Mouse (Mus musculus) embryonic facial prominence, embryonic 12.5 days (tissue): Measurements from ENCODE around the gene Inhbc. TPM values are rescaled to one million over a fixed set of nuclear protein-coding genes. Genes with fewer than 3 reads are reported as not detected.
A peak's percentile ranks its signal among the peaks of the same experiment; 100 is the strongest.

ENCODE experiments used
- ATAC-seq: fragments of 200-750 bp; cut with Nextera tagmentation; 2 replicates; pipeline ENCODE4 v1.8.0; 2017; ENCODE audit not compliant: insufficient number of reproducible peaks, insufficient read depth, low FRiP score, low TSS enrichment
- H3K27ac ChIP-seq: fragments of 300-500 bp; sonication (generic); 2 replicates; pipeline ENCODE4 v1.5.1; 2016; ENCODE audit warnings: mild to moderate bottlenecking
- H3K27me3 ChIP-seq: fragments of 300-500 bp; sonication (generic); 2 replicates; pipeline ENCODE4 v1.6.1; 2016; ENCODE audit warnings: mild to moderate bottlenecking, moderate library complexity
- H3K36me3 ChIP-seq: fragments of 300-500 bp; sonication (generic); 2 replicates; pipeline ENCODE4 v1.6.1; 2016; ENCODE audit warnings: mild to moderate bottlenecking
- H3K4me1 ChIP-seq: fragments of 300-500 bp; sonication (generic); 2 replicates; pipeline ENCODE4 v1.6.1; 2016
- H3K4me2 ChIP-seq: fragments of 300-500 bp; sonication (generic); replicated peaks from 2 replicates; pipeline ENCODE4 v1.6.1; 2016; ENCODE audit warnings: mild to moderate bottlenecking, moderate library complexity
- H3K4me3 ChIP-seq: fragments of 300-500 bp; sonication (generic); 2 replicates; pipeline ENCODE4 v1.5.1; 2016; ENCODE audit warnings: mild to moderate bottlenecking
- H3K9ac ChIP-seq: fragments of 300-500 bp; sonication (generic); 2 replicates; pipeline ENCODE4 v1.6.1; 2016; ENCODE audit warnings: mild to moderate bottlenecking, moderate library complexity
- H3K9me3 ChIP-seq: fragments of 300-500 bp; sonication (generic); 2 replicates; pipeline ENCODE4 v1.6.1; 2016; ENCODE audit warnings: mild to moderate bottlenecking, moderate library complexity
- WGBS: fragments of 180-500 bp; shearing (Covaris S2); methylation state at CpG from one replicate; pipeline ENCODE4 v1.1.7; 2016; 5-methylcytosine and 5-hydroxymethylcytosine counted together
- polyA plus RNA-seq: library from polyadenylated mRNA; unstranded; fragments of >200 nt; fragmentation: Nextera tagmentation; extraction: Ambion mirVana; gene quantifications from 2 replicates; pipeline ENCODE4 v1.2.1, GENCODE M21; 2016

The Inhbc gene
- polyA plus RNA-seq, 1 experiment from 2014 or later = 0.09 TPM

DNA sequence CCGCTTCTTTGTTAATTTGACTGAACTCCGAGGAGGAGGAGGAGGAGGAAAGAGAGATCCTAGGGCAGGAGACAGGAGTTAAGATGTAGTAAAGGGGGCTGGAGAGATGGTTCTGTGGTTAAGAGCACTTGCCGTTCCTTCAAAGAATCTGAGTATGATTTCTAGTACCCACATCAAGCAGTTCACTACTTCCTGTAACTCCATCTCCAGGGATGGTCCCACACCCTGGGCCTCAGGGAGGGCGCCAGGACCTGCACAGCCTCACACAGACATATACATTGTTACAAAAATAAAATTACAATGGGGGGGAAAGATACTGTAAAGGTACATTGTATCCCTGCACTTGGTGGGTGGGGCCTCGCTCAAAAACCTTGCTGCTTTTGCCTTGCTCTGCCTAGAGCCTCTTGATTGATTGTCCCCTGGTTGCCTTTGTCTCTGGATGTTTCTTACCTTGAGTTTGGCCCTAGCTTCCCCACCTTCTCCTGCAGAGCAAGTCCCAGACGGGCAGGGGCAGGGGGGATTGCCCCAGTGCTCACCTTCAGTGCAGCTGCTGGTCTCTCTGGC is 32.6 kb downstream of the Inhbc start:
- Histone ChIP-seq H3K9ac (no peak overlapping the region), H3K36me3 (peaks cover 43% of the 10 kb centered on the region)
- WGBS = 81% methylated on average over 6 of the region's 6 CpGs

GRCm38 (mm10) chr10:127336952-127337351 is 33.3 kb downstream of the Inhbc start:
- Histone ChIP-seq H3K9ac (no peak overlapping the region), H3K4me3 (no peak overlapping the region), H3K36me3 (peaks cover 49% of the 10 kb centered on the region), H3K4me2 (no peak overlapping the region), H3K27ac (no peak overlapping the region), H3K4me1 (peaks cover 6% of the 10 kb centered on the region), H3K9me3 (no peaks in the 10 kb centered on the region), H3K27me3 (no peaks in the 10 kb centered on the region; the same call in 1 of the 2 replicates)
- ATAC-seq = no peak
- 61% methylated on average over 5 of the region's 5 CpGs for WGBS

More for the DNA sequence above, 32.6 kb downstream of the Inhbc start:
- H3K9me3 ChIP-seq = no peaks in the 10 kb centered on the region
- no peak overlapping the region for H3K4me2 ChIP-seq
- no peak overlapping the region for H3K27ac ChIP-seq
- H3K27me3 ChIP-seq = no peaks in the 10 kb centered on the region; the same call in 1 of the 2 replicates
- no peak for ATAC-seq
- no peak overlapping the region for H3K4me3 ChIP-seq
- H3K4me1 ChIP-seq = peaks cover 12% of the 10 kb centered on the region

GRCm38 (mm10) chr10:127335271-127335670 is 35.0 kb downstream of the Inhbc start:
- H3K9me3 ChIP-seq = no peaks in the 10 kb centered on the region
- H3K4me3 ChIP-seq = no peak overlapping the region
- H3K9ac ChIP-seq = no peak overlapping the region
- H3K4me2 ChIP-seq = no peak overlapping the region
- H3K27me3 ChIP-seq = peaks cover 2% of the 10 kb centered on the region; the same call in 1 of the 2 replicates
- H3K27ac ChIP-seq = no peak overlapping the region
- ATAC-seq = no peak
- WGBS = 68% methylated on average over 1 of the region's 1 CpGs
- H3K4me1 ChIP-seq = no peaks in the 10 kb centered on the region
- H3K36me3 ChIP-seq = peaks cover 54% of the 10 kb centered on the region

- Histone ChIP-seq H3K27me3 (peaks cover 18% of the 10 kb centered on the region), H3K4me3 (no peak overlapping the region), H3K27ac (no peak overlapping the region), H3K9ac (no peak overlapping the region), H3K36me3 (peaks cover 54% of the 10 kb centered on the region), H3K9me3 (no peaks in the 10 kb centered on the region), H3K4me1 (no peaks in the 10 kb centered on the region), H3K4me2 (no peak overlapping the region)
- ATAC-seq = no peak
- WGBS = 64% methylated on average over 5 of the region's 5 CpGs
Observed at GRCm38 (mm10) chr10:127333152-127333551, 37.1 kb downstream of the Inhbc start.

DNA sequence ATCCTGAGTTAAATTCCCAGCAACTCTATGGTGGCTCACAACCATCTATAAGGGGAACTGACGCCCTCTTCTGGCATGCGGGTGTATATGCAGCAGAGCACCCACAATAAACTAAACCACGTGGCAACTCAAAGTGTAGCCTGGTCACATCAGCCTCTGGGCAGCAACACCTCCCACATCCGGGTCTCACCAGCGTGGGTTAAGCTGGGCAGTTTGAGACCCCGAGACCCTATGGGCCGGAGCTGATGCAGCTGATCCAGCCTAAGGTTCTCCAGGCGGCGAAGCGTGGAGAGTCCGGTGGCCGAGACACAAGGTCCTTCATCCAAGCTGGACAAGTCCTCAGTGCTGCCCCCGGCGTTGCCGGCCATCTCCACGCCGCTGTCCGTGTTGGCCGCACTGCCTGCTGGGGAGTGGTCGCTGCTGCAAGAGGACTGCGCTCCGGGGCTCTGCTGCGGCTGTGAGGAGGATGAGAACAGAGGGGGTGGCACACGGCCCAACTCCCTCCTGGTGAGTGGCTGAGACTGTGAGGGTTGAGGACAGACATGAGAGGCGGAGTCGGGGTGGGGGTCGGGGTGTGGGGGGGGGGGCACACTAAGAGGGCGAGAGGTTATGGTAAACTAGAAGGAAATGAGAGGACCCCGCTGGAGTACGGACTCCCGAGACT is 37.9 kb downstream of the Inhbc start:
- no peak for ATAC-seq
- Histone ChIP-seq H3K4me2 (no peak overlapping the region), H3K4me3 (peak overlapping the region; percentile 3; the same call in 1 of the 2 replicates), H3K27ac (no peak overlapping the region), H3K4me1 (no peaks in the 10 kb centered on the region), H3K9me3 (no peaks in the 10 kb centered on the region), H3K27me3 (peaks cover 26% of the 10 kb centered on the region), H3K9ac (no peak overlapping the region), H3K36me3 (peaks cover 48% of the 10 kb centered on the region)
- WGBS = 31% methylated on average over 31 of the region's 31 CpGs

DNA sequence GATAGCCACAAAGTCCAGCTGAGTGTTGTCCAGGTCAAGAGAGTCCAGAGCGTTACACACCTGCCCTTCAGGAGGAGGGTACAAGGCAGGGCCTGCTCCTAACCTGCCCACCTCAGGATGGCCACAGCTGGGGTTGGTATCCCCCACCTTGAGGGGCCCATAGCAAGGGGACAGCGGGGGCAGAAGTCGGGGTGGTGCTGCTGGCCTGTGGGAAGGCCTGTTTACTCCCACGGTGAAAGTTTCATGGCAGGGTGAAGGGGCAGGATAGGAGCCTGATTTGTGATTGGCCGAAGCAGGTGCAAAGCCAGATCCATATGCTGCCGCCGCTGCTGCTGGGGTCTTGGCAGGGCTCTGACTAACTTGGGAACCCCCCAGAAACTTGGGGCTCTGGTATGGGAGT is 40.0 kb downstream of the Inhbc start:
- no peaks in the 10 kb centered on the region for H3K9me3 ChIP-seq
- H3K4me1 ChIP-seq = peaks cover 17% of the 10 kb centered on the region
- peaks cover 31% of the 10 kb centered on the region for H3K36me3 ChIP-seq
- 73% methylated on average over 7 of the region's 7 CpGs for WGBS
- no peak overlapping the region for H3K27ac ChIP-seq
- no peak for ATAC-seq
- no peak overlapping the region for H3K4me2 ChIP-seq
- H3K4me3 ChIP-seq = no peak overlapping the region
- H3K9ac ChIP-seq = no peak overlapping the region
- peaks cover 47% of the 10 kb centered on the region for H3K27me3 ChIP-seq

GRCm38 (mm10) chr10:127327461-127328145 is 42.6 kb downstream of the Inhbc start:
- H3K36me3 ChIP-seq = peaks cover 11% of the 10 kb centered on the region; the same call in 1 of the 2 replicates
- H3K4me1 ChIP-seq = peaks cover 17% of the 10 kb centered on the region
- WGBS = 50% methylated on average over 18 of the region's 18 CpGs
- H3K27me3 ChIP-seq = peaks cover 63% of the 10 kb centered on the region
- H3K27ac ChIP-seq = no peak overlapping the region
- no peak overlapping the region for H3K9ac ChIP-seq
- no peak for ATAC-seq
- H3K4me2 ChIP-seq = 0 out of 2 replicates have a peak overlapping the region, but pooled peaks have one; percentile 2
- H3K4me3 ChIP-seq = no peak overlapping the region
- no peaks in the 10 kb centered on the region for H3K9me3 ChIP-seq

GRCm38 (mm10) chr10:127326828-127327227 is 43.4 kb downstream of the Inhbc start:
- WGBS = 5% methylated on average over 29 of the region's 29 CpGs
- peak overlapping the region; percentile 86 for H3K4me2 ChIP-seq
- H3K4me3 ChIP-seq = peak overlapping the region; percentile 41
- peaks cover 3% of the 10 kb centered on the region; the same call in 1 of the 2 replicates for H3K36me3 ChIP-seq
- no peaks in the 10 kb centered on the region for H3K9me3 ChIP-seq
- peaks cover 70% of the 10 kb centered on the region for H3K27me3 ChIP-seq
- H3K4me1 ChIP-seq = peaks cover 17% of the 10 kb centered on the region
- peak overlapping the region; percentile 44 for H3K9ac ChIP-seq
- no peak overlapping the region for H3K27ac ChIP-seq
- no peak for ATAC-seq

DNA sequence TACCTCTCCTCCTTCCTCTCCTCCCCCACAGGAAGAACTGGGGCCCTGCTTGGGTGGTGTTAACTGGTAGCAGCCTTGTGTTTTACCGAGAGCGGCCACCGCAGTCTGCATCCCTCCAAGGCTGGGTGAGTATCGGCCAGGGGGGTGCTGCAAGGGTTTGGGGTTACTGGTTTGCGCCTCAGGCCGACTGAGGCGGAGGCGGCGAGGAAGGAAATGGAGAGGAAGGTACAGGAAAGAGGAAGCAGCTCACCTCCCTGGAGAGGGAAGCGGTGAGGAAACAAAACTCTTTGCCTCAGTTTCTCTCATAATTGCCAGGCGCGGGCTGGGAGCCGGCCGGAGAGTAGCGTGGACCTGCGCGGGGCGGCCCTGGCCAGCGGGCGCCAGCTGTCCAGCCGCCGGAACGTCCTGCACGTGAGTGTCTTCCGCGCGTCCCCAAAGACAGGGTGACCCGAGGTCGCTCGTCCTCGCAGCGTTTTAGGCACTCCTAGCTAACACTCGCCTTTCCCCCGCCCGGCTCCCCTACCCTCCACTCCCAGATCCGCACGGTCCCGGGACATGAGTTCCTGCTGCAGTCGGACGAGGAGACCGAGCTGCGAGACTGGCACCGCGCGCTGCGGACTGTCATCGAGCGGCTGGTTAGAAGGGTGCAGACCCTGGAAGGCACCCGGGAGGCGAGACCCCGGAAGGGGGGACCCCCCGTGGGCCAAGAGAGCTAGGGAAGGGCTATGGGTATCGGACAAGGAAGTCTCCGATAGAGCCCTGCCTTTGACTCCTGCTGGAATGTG is 44.0 kb downstream of the Inhbc start:
- H3K9me3 ChIP-seq = no peaks in the 10 kb centered on the region
- H3K9ac ChIP-seq = peak overlapping the region; percentile 44
- peaks cover 17% of the 10 kb centered on the region for H3K4me1 ChIP-seq
- H3K27me3 ChIP-seq = peaks cover 71% of the 10 kb centered on the region
- H3K36me3 ChIP-seq = no peaks in the 10 kb centered on the region
- WGBS = under 1% methylated on average over 54 of the region's 54 CpGs
- peak overlapping the region; percentile 41 for H3K4me3 ChIP-seq
- no peak overlapping the region for H3K27ac ChIP-seq
- peak overlapping the region; percentile 86 for H3K4me2 ChIP-seq
- peak; percentile 25 for ATAC-seq

GRCm38 (mm10) chr10:127325454-127326016 is 44.7 kb downstream of the Inhbc start:
- H3K4me3 ChIP-seq = peak overlapping the region; percentile 41
- peaks cover 17% of the 10 kb centered on the region for H3K4me1 ChIP-seq
- no peaks in the 10 kb centered on the region for H3K36me3 ChIP-seq
- no peak overlapping the region for H3K27ac ChIP-seq
- peaks cover 76% of the 10 kb centered on the region for H3K27me3 ChIP-seq
- peak overlapping the region; percentile 44; the same call in 1 of the 2 replicates for H3K9ac ChIP-seq
- WGBS = 25% methylated on average over 14 of the region's 14 CpGs
- ATAC-seq = no peak
- peak overlapping the region; percentile 86 for H3K4me2 ChIP-seq
- no peaks in the 10 kb centered on the region for H3K9me3 ChIP-seq

GRCm38 (mm10) chr10:127324495-127324894 is 45.7 kb downstream of the Inhbc start:
- Histone ChIP-seq H3K27me3 (peaks cover 73% of the 10 kb centered on the region), H3K4me1 (peaks cover 17% of the 10 kb centered on the region), H3K4me2 (no peak overlapping the region), H3K9ac (no peak overlapping the region), H3K27ac (no peak overlapping the region), H3K36me3 (no peaks in the 10 kb centered on the region), H3K4me3 (no peak overlapping the region), H3K9me3 (no peaks in the 10 kb centered on the region)
- ATAC-seq = no peak
- 11% methylated on average over 7 of the region's 7 CpGs for WGBS
